In genomic region chr19:45653986-45654385, GRCm38 (mm10) we compare ENCODE assay signal across 28 mouse cellular contexts. TPM values are rescaled to one million over a fixed set of nuclear protein-coding genes. Genes with fewer than 3 reads are reported as not detected.
DNase-seq lines count a peak whose midpoint lies in the region; ATAC-seq and TF ChIP-seq lines count a peak whose summit lies in the region.
"Had no signal": no experiment of that assay in that cellular context is flagged by ENCODE, and none has a peak within 500 bp of the region (broad histone marks: within the 10 kb centered on the region; RNA-seq: fewer than 3 reads in every experiment).

No protein-coding gene starts in this region.

- TF ChIP-seq POLR2A in brain, embryonic 14.5 days (IDR thresholded peaks at IDR 0.05; ENCODE audit: borderline replicate concordance, extremely low read depth, insufficient read depth, insufficient read length, poor library complexity, severe bottlenecking), result no peak

- H3K4me3 ChIP-seq in liver, embryonic 14.5 days (ENCODE audit: insufficient read depth in 1 of 2, low read depth in 2 of 2, low read length in 2 of 2), result no peak overlapping the region
- no peak overlapping the region for H3K4me3 ChIP-seq in liver, postnatal 0 days (ENCODE audit: low read depth, low read length)
- no peak overlapping the region for H3K4me3 ChIP-seq in hindbrain, embryonic 14.5 days (replicated peaks; ENCODE audit: low read length)
- H3K4me3 ChIP-seq: embryonic facial prominence, embryonic 12.5 days; embryonic facial prominence, embryonic 15.5 days; gastrocnemius, adult 2 months; heart, adult 2 months; heart, embryonic 10.5 days; heart, embryonic 13.5 days; hindbrain, embryonic 15.5 days had no signal

- H3K9me3 ChIP-seq in liver, embryonic 14.5 days (ENCODE audit: control insufficient read depth, low read length), result no peaks in the 10 kb centered on the region
- H3K9me3 ChIP-seq in liver, postnatal 0 days (ENCODE audit: low read length), result no peaks in the 10 kb centered on the region
- no peaks in the 10 kb centered on the region for H3K9me3 ChIP-seq in hindbrain, embryonic 14.5 days (ENCODE audit: control insufficient read depth, low read length)
- H3K9me3 ChIP-seq: embryonic facial prominence, embryonic 12.5 days; embryonic facial prominence, embryonic 15.5 days; G1E; heart, embryonic 10.5 days; heart, embryonic 13.5 days; hindbrain, embryonic 15.5 days had no signal

- DNase-seq in heart, adult 11 months, result peak; percentile 55
- no peak for DNase-seq in heart, adult 18-20 months
- DNase-seq in liver, embryonic 14.5 days (ENCODE audit: low read depth in 3 of 3, low spot score in 3 of 3), result no peak
- no peak for DNase-seq in liver, postnatal 0 days
- peak; percentile 33 for DNase-seq in brain, embryonic 14.5 days (ENCODE audit: low read depth)
- peak; percentile 45 for DNase-seq in retina, postnatal 1 day
- DNase-seq in hindbrain, embryonic 14.5 days (ENCODE audit: low spot score), result no peak
- no peak for DNase-seq in urinary bladder, postnatal 25 days (ENCODE audit: low spot score)
- DNase-seq: adrenal gland, adult 8-10 months; adrenal gland, postnatal 25 days; cerebellum, adult 18-20 months; cerebellum, adult 9-11 months; cerebellum, postnatal 25 days; forebrain, postnatal 0 days; gastrocnemius, adult 2 months; gastrocnemius, postnatal 14 days; heart, adult 2 months; heart, postnatal 14 days; heart, postnatal 4 days had no signal

- no peak for TF ChIP-seq CTCF in liver, embryonic 14.5 days (IDR thresholded peaks at IDR 0.05; ENCODE audit: low read depth)
- TF ChIP-seq CTCF in liver, postnatal 0 days (IDR thresholded peaks at IDR 0.05; ENCODE audit: low read depth), result no peak
- TF ChIP-seq CTCF in brain, embryonic 14.5 days (IDR thresholded peaks at IDR 0.05; ENCODE audit: borderline replicate concordance, extremely low read depth, insufficient read depth, insufficient read length), result no peak

- ATAC-seq in liver, embryonic 14.5 days (ENCODE audit: insufficient read depth), result no peak
- no peak for ATAC-seq in liver, postnatal 0 days
- no peak for ATAC-seq in hindbrain, embryonic 14.5 days (ENCODE audit: low FRiP score)
- ATAC-seq: activated CD4-positive, CD25-positive, alpha-beta regulatory T cell, adult 4 months; forebrain, embryonic 14.5 days; forebrain, postnatal 0 days had no signal

- no peak for TF ChIP-seq EP300 in liver, embryonic 14.5 days (IDR thresholded peaks at IDR 0.05; ENCODE audit: low read depth)
- no peak for TF ChIP-seq EP300 in liver, postnatal 0 days (IDR thresholded peaks at IDR 0.05; ENCODE audit: low read depth)

- peak overlapping the region; percentile 6; the same call in 1 of the 2 replicates for H3K27ac ChIP-seq in liver, embryonic 14.5 days
- no peak overlapping the region for H3K27ac ChIP-seq in liver, postnatal 0 days (ENCODE audit: low read depth)
- no peak overlapping the region for H3K27ac ChIP-seq in hindbrain, embryonic 14.5 days
- H3K27ac ChIP-seq: embryonic facial prominence, embryonic 12.5 days; embryonic facial prominence, embryonic 15.5 days; gastrocnemius, adult 2 months; heart, adult 2 months; heart, embryonic 10.5 days; heart, embryonic 13.5 days; hindbrain, embryonic 15.5 days had no signal

- no peak overlapping the region for H3K9ac ChIP-seq in liver, embryonic 14.5 days (replicated peaks)
- no peak overlapping the region for H3K9ac ChIP-seq in liver, postnatal 0 days (replicated peaks)
- H3K9ac ChIP-seq in hindbrain, embryonic 14.5 days, result no peak overlapping the region
- H3K9ac ChIP-seq: embryonic facial prominence, embryonic 12.5 days; embryonic facial prominence, embryonic 15.5 days; forebrain, postnatal 0 days; heart, embryonic 13.5 days; hindbrain, embryonic 15.5 days had no signal

- H3K27me3 ChIP-seq in liver, embryonic 14.5 days (ENCODE audit: control insufficient read depth, insufficient read depth, low read length), result no peaks in the 10 kb centered on the region
- no peaks in the 10 kb centered on the region for H3K27me3 ChIP-seq in liver, postnatal 0 days (ENCODE audit: insufficient read depth, low read length)
- no peaks in the 10 kb centered on the region for H3K27me3 ChIP-seq in hindbrain, embryonic 14.5 days (ENCODE audit: control insufficient read depth, insufficient read depth, low read length)
- H3K27me3 ChIP-seq: CH12.LX; embryonic facial prominence, embryonic 12.5 days; embryonic facial prominence, embryonic 15.5 days; heart, embryonic 13.5 days; hindbrain, embryonic 15.5 days had no signal

- no peak overlapping the region for H3K4me2 ChIP-seq in liver, embryonic 14.5 days (ENCODE audit: low read depth)
- H3K4me2 ChIP-seq in liver, postnatal 0 days (ENCODE audit: low read depth, low read length), result no peak overlapping the region
- H3K4me2 ChIP-seq in hindbrain, embryonic 14.5 days (replicated peaks), result no peak overlapping the region
- H3K4me2 ChIP-seq: embryonic facial prominence, embryonic 12.5 days; embryonic facial prominence, embryonic 15.5 days; heart, embryonic 13.5 days; hindbrain, embryonic 15.5 days had no signal

- peaks cover 33 to 40% of the 10 kb centered on the region in 2 experiments for H3K4me1 ChIP-seq in liver, embryonic 14.5 days (replicated peaks; ENCODE audit: control insufficient read depth in 2 of 2, insufficient read depth in 2 of 2, low read length in 1 of 2)
- peaks cover 15% of the 10 kb centered on the region for H3K4me1 ChIP-seq in liver, postnatal 0 days (ENCODE audit: insufficient read depth)
- peaks cover 32% of the 10 kb centered on the region for H3K4me1 ChIP-seq in hindbrain, embryonic 14.5 days (replicated peaks; ENCODE audit: control insufficient read depth, insufficient read depth, low read length)

- 83% methylated on average over 6 of the region's 6 CpGs for WGBS in liver, embryonic 14.5 days (ENCODE audit: insufficient replicate concordance)
- 90% methylated on average over 6 of the region's 6 CpGs for WGBS in liver, postnatal 0 days (ENCODE audit: insufficient replicate concordance)
- WGBS in hindbrain, embryonic 14.5 days, result 67% methylated on average over 6 of the region's 6 CpGs

- no peaks in the 10 kb centered on the region for H3K36me3 ChIP-seq in liver, embryonic 14.5 days (replicated peaks; ENCODE audit: control insufficient read depth, insufficient read depth, low read depth)
- no peaks in the 10 kb centered on the region for H3K36me3 ChIP-seq in liver, postnatal 0 days (replicated peaks; ENCODE audit: insufficient read depth, low read length)
- H3K36me3 ChIP-seq in hindbrain, embryonic 14.5 days (replicated peaks; ENCODE audit: control insufficient read depth, insufficient read depth), result no peaks in the 10 kb centered on the region
- H3K36me3 ChIP-seq: embryonic facial prominence, embryonic 12.5 days; embryonic facial prominence, embryonic 15.5 days; hindbrain, embryonic 15.5 days had no signal

RNA-seq across cellular contexts. Expression of gene Fbxw4, which starts 6.1 kb away (rescaled TPM):
- total RNA-seq in heart, adult 18-20 months (2021), result 10 to 100 TPM; 26.9 to 31.0 TPM
- 14.5 and 18.9 TPM in 2 replicates for polyA plus RNA-seq in liver, embryonic 14.5 days (2012; rRNA removed)
- polyA plus RNA-seq in liver, embryonic 14.5 days (2014; fragmentation: Nextera tagmentation; extraction: Ambion mirVana), result 2.5 and 3.1 TPM in 2 replicates
- 2.2 and 3.0 TPM in 2 replicates for polyA plus RNA-seq in liver, postnatal 0 days (2015; fragmentation: Nextera tagmentation; extraction: Ambion mirVana)
- polyA plus RNA-seq in brain, embryonic 14.5 days (2012; rRNA removed), result 47.7 and 69.5 TPM in 2 replicates
- polyA plus RNA-seq in hindbrain, embryonic 14.5 days (2014; fragmentation: Nextera tagmentation; extraction: Ambion mirVana), result 6.7 and 8.8 TPM in 2 replicates

Comparison
In these comparisons a context has a peak if more than half of its experiments do, and no peak if none do; other contexts are left out.
1. DNase-seq: peak in heart, adult 11 months (single experiment), brain, embryonic 14.5 days (single experiment) and retina, postnatal 1 day (single experiment); none in heart, adult 18-20 months (0 of 2), liver, embryonic 14.5 days (0 of 3), liver, postnatal 0 days (single experiment), hindbrain, embryonic 14.5 days (single experiment) and urinary bladder, postnatal 25 days (single experiment).